Mouse (Mus musculus) thymus, adult 2 months (tissue): ENCODE results near the gene Akt1s1.

Source experiments
- CTCF ChIP-seq: fragments of 200-500 bp; IDR thresholded peaks from 2 replicates; pipeline ENCODE4 v1.5.1; 2012; ENCODE audit warnings: mild to moderate bottlenecking, control low read depth, low read length, moderate library complexity, borderline replicate concordance; ENCODE audit not compliant: control insufficient read depth, poor library complexity, insufficient read depth; ENCODE audit errors: extremely low read depth
- POLR2A ChIP-seq: fragments of 200-500 bp; IDR thresholded peaks from 2 replicates; pipeline ENCODE4 v1.6.1; 2012; ENCODE audit warnings: mild to moderate bottlenecking, low read length, control low read depth, moderate library complexity; ENCODE audit not compliant: control insufficient read depth, poor library complexity, insufficient read depth; ENCODE audit errors: extremely low read depth

- TF ChIP-seq POLR2A, result peak; percentile 61; the same call in 1 of the 2 replicates
- no peak; the same call in 1 of the 2 replicates for TF ChIP-seq CTCF
These were observed 32.9 kb upstream of the Akt1s1 start, which contains the start of the genes Nup62 and Il4i1 for GRCm38 (mm10) chr7:44815721-44816469.
